Mouse (Mus musculus): ENCODE measurements around the gene Trpv2. TPM values are rescaled to one million over a fixed set of nuclear protein-coding genes. Genes with fewer than 3 reads are reported as not detected.

Gene Trpv2
- total and polyA plus RNA-seq, 3 experiments, result 39.2 to 58.7 (median 46.2) TPM

DNA sequence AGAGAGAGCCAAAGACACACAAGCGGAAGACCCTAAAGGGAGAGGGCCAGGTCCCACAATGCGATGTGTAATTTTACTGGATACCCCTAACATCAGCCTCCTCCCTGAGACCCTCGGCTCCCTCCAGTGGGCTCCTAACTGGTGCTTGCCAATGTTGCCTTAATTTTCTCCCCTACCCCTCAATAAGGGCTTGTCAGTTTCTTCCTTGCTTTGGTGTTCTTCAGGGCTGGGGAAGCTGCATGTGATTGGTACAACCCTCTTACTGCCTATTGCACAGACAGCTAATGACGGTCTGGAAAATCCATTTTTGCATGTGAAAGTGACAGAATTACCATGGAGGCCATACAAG lies 72.2 kb downstream of the Trpv2 start:
- H3K27ac ChIP-seq (ENCODE audit: insufficient read depth, low read depth), result peak overlapping the region; percentile 70
- dilution Hi-C loops (cut with MboI; ENCODE audit: extremely low pct_ligation_motif_present, extremely low pct_unique_long_range_greater_than_20kb, low sequenced_read_pairs), result no loop called here
- TF ChIP-seq IRF4 (IDR thresholded peaks at IDR 0.05; ENCODE audit: low read depth, low read length), result peak; percentile 5; the same call in 1 of the 2 replicates
- TF ChIP-seq USF1 (IDR thresholded peaks at IDR 0.05; ENCODE audit: low read depth, low read length), result no peak
- no peak for TF ChIP-seq ELF1 (IDR thresholded peaks at IDR 0.05; ENCODE audit: low read depth, low read length)
- TF ChIP-seq ZC3H11A (IDR thresholded peaks at IDR 0.05; ENCODE audit: low read depth, low read length), result no peak
- no peak for TF ChIP-seq PAX5 (IDR thresholded peaks at IDR 0.05; ENCODE audit: low read length)
- no peak for TF ChIP-seq USF2 (conservative IDR thresholded peaks at IDR 0.05; ENCODE audit: low read depth, low read length)
- 0 out of 2 replicates have a peak, but pooled peaks have one; percentile 7 for TF ChIP-seq MEF2A (IDR thresholded peaks at IDR 0.05; ENCODE audit: borderline replicate concordance, low read depth, low read length)
- no peak for TF ChIP-seq E2F4 (IDR thresholded peaks at IDR 0.05; ENCODE audit: insufficient replicate concordance, low read depth, low read length)
- TF ChIP-seq BHLHE40 (IDR thresholded peaks at IDR 0.05; ENCODE audit: low read depth, low read length), result no peak
- no peak for TF ChIP-seq RCOR1 (conservative IDR thresholded peaks at IDR 0.05; ENCODE audit: low read depth, low read length)
- no peaks in the 10 kb centered on the region for H3K9me3 ChIP-seq (replicated peaks; ENCODE audit: low read length)
- peaks cover 39 to 76% of the 10 kb centered on the region in 2 experiments for H3K4me1 ChIP-seq (ENCODE audit: control insufficient read depth in 1 of 2, insufficient read depth in 2 of 2)
- peak; percentile 31 for DNase-seq (ENCODE audit: extremely low read depth)
- H3K9ac ChIP-seq (ENCODE audit: insufficient read depth, low read depth), result peak overlapping the region; percentile 42
- no peaks in the 10 kb centered on the region for H3K27me3 ChIP-seq (replicated peaks)
- peaks cover 12% of the 10 kb centered on the region for H3K79me2 ChIP-seq (replicated peaks; ENCODE audit: control insufficient read depth, extremely low read depth, insufficient read depth, poor library complexity, severe bottlenecking)
- in situ Hi-C loops (cut with MboI; ENCODE audit: low pct_ligation_motif_present, low pct_unique_long_range_greater_than_20kb, low sequenced_read_pairs), result loop anchor here (5.0 kb wide), 1 partner anchor 34 kb away; no protein-coding TSS in a partner anchor
- peak overlapping the region; percentile 84; the same call in 1 of the 2 replicates for H3K4me2 ChIP-seq (ENCODE audit: insufficient read depth, low read depth, poor library complexity, severe bottlenecking)
- peaks cover 3 to 12% of the 10 kb centered on the region in 2 experiments for H3K36me3 ChIP-seq (replicated peaks in 1 of 2; ENCODE audit: control insufficient read depth in 1 of 2, insufficient read depth in 1 of 2, low read length in 1 of 2)
- peak overlapping the region in 1 of 3 experiments; percentile 1 for H3K4me3 ChIP-seq (replicated peaks in 1 of 3; ENCODE audit: low read depth in 2 of 3, low read length in 2 of 3, poor library complexity in 1 of 3)

DNA sequence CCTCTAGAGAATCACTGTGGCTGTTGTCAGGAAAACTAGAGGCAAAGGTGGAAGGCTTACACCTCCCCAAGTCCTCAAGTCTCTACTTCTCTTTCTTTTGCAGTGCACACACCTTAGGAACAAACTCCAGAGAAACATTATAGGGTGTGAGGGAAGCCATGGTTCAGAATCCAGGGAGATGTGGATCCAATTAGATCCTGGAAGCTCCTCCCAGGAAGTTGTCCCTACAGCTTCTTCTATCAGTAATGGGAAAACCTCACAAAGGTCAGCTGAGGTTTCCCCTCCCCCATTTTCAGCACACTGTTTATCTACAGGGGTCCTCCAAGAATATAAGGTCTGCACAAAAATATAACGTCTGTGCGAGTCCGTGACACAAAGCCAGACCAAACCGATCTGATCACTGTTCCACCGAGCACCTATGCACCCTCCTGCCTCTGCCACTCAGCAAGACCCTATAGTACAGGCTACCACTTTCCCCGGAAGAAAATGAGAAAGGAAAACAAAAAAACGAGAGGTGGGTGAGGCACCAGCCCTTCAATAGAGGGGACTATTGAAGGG lies 72.8 kb downstream of the Trpv2 start:
- Histone ChIP-seq H3K4me3 (replicated peaks in 1 of 3; ENCODE audit: low read depth in 2 of 3, low read length in 2 of 3, poor library complexity in 1 of 3) (peak overlapping the region in 1 of 3 experiments; percentile 93), H3K27me3 (replicated peaks) (no peaks in the 10 kb centered on the region), H3K4me2 (ENCODE audit: insufficient read depth, low read depth, poor library complexity, severe bottlenecking) (peak overlapping the region; percentile 84), H3K36me3 (replicated peaks in 1 of 2; ENCODE audit: control insufficient read depth in 1 of 2, insufficient read depth in 1 of 2, low read length in 1 of 2) (peaks cover 5 to 18% of the 10 kb centered on the region in 2 experiments), H3K79me2 (replicated peaks; ENCODE audit: control insufficient read depth, extremely low read depth, insufficient read depth, poor library complexity, severe bottlenecking) (peaks cover 15% of the 10 kb centered on the region), H3K9ac (ENCODE audit: insufficient read depth, low read depth) (peak overlapping the region; percentile 57), H3K9me3 (replicated peaks; ENCODE audit: low read length) (no peaks in the 10 kb centered on the region), H3K27ac (ENCODE audit: insufficient read depth, low read depth) (peak overlapping the region; percentile 70), H3K4me1 (ENCODE audit: control insufficient read depth in 1 of 2, insufficient read depth in 2 of 2) (peaks cover 42 to 76% of the 10 kb centered on the region in 2 experiments)
- peak; percentile 52; the same call in 1 of the 2 replicates for TF ChIP-seq CHD2 (IDR thresholded peaks at IDR 0.05; ENCODE audit: low read length)
- no peak for TF ChIP-seq MAZ (IDR thresholded peaks at IDR 0.05; ENCODE audit: low read depth, low read length)
- in situ Hi-C loops (cut with MboI; ENCODE audit: low pct_ligation_motif_present, low pct_unique_long_range_greater_than_20kb, low sequenced_read_pairs) (loop anchor here (5.0 kb wide), 1 partner anchor 35 kb away; no protein-coding TSS in a partner anchor), dilution Hi-C loops (cut with MboI; ENCODE audit: extremely low pct_ligation_motif_present, extremely low pct_unique_long_range_greater_than_20kb, low sequenced_read_pairs) (no loop called here)
- no peak for DNase-seq (ENCODE audit: extremely low read depth)

All from CH12.LX (cell line).